Mouse (Mus musculus) ES-E14 (cell line): ENCODE data around the gene Muc13. TPM values are rescaled to one million over a fixed set of nuclear protein-coding genes. Genes with fewer than 3 reads are reported as not detected.

ENCODE experiments used
- DNase-seq: peaks from one replicate; pipeline ENCODE4 v3.0.0-alpha.2; 2013; ENCODE audit warnings: low read depth, low spot score
- H3K27ac ChIP-seq: 2 replicates; pipeline ENCODE4 v1.5.1; 2012; ENCODE audit warnings: low read depth, mild to moderate bottlenecking, low read length, moderate library complexity, mixed read lengths; ENCODE audit not compliant: poor library complexity, insufficient read depth, severe bottlenecking
- H3K36me3 ChIP-seq: 2 replicates; pipeline ENCODE4 v1.6.1; 2012; ENCODE audit warnings: mild to moderate bottlenecking, low read length, moderate library complexity, mixed read lengths; ENCODE audit not compliant: control insufficient read depth, poor library complexity, insufficient read depth, severe bottlenecking
- H3K4me1 ChIP-seq, 2 experiments: fragments of 150-350 bp in 1 of 2; sonication (generic) in 1 of 2; 2 replicates each; pipeline ENCODE4 v1.6.1; 2012; ENCODE audit warnings: low read length in 2 of 2, mild to moderate bottlenecking in 1 of 2, mixed read lengths in 1 of 2; ENCODE audit not compliant: control insufficient read depth in 2 of 2, insufficient read depth in 2 of 2, poor library complexity in 1 of 2
- H3K4me3 ChIP-seq, 2 experiments: fragments of 150-350 bp in 1 of 2; sonication (generic) in 1 of 2; 2 replicates each; pipeline ENCODE4 v1.5.1; 2012; ENCODE audit warnings: low read length in 2 of 2, low read depth in 1 of 2, mild to moderate bottlenecking in 1 of 2, mixed read lengths in 1 of 2; ENCODE audit not compliant: insufficient read depth in 1 of 2, poor library complexity in 1 of 2, severe bottlenecking in 1 of 2
- H3K9ac ChIP-seq: 2 replicates; pipeline ENCODE4 v1.6.1; 2012; ENCODE audit warnings: low read depth, mild to moderate bottlenecking, low read length, mixed read lengths; ENCODE audit not compliant: poor library complexity, insufficient read depth, severe bottlenecking
- H3K9me3 ChIP-seq: fragments of 150-350 bp; sonication (generic); 2 replicates; pipeline ENCODE4 v1.6.1; 2012; ENCODE audit warnings: low read depth, mild to moderate bottlenecking, low read length; ENCODE audit not compliant: control insufficient read depth, insufficient read depth
- CHD2 ChIP-seq: IDR thresholded peaks from 2 replicates; pipeline ENCODE4 v1.6.1; 2014; ENCODE audit warnings: mild to moderate bottlenecking, low read depth, low read length, inconsistent platforms
- HCFC1 ChIP-seq: IDR thresholded peaks from 2 replicates; pipeline ENCODE4 v1.6.1; 2012; ENCODE audit warnings: low read length, inconsistent platforms, borderline replicate concordance; ENCODE audit not compliant: insufficient read depth
- MAFK ChIP-seq: IDR thresholded peaks from 2 replicates; pipeline ENCODE4 v1.6.1; 2014; ENCODE audit warnings: mild to moderate bottlenecking, low read depth, low read length, inconsistent platforms; ENCODE audit not compliant: insufficient read depth
- ZC3H11A ChIP-seq: IDR thresholded peaks from 2 replicates; pipeline ENCODE4 v1.6.1; 2012; ENCODE audit warnings: low read depth, mild to moderate bottlenecking, inconsistent platforms, low read length, borderline replicate concordance
- ZNF384 ChIP-seq: IDR thresholded peaks from 2 replicates; pipeline ENCODE4 v1.6.1; 2012; ENCODE audit warnings: low read depth, low read length, inconsistent platforms
- in situ Hi-C, 2 experiments: fragments of 600-800 bp; cut with MboI; formaldehyde crosslinking; loops; one replicate each; pipeline ENCODE4 v1.15.1; 2025; ENCODE audit warnings: low sequenced_read_pairs in 2 of 2, inconsistent platforms in 1 of 2; ENCODE audit not compliant: unreplicated experiment in 2 of 2
- total RNA-seq: library from RNA; depleted of rRNA; stranded (reverse); fragments of 300-350 nt; gene quantifications from 2 replicates; pipeline ENCODE4 v1.2.3, GENCODE M21; 2012

The Muc13 gene
- total RNA-seq, 1 experiment, result 0.22 TPM

GRCm38 (mm10) chr16:33842081-33842880 is 48.4 kb downstream of the Muc13 start:
- Histone ChIP-seq H3K9ac (no peak overlapping the region), H3K27ac (no peak overlapping the region), H3K4me1 (peaks cover 0 to 7% of the 10 kb centered on the region in 2 experiments; a peak in 2 of 4 replicates), H3K4me3 (no peak overlapping the region), H3K36me3 (peaks cover 6% of the 10 kb centered on the region), H3K9me3 (peaks cover 16% of the 10 kb centered on the region)
- TF ChIP-seq HCFC1 (no peak), CHD2 (no peak), ZNF384 (no peak), ZC3H11A (no peak), MAFK (no peak)
- DNase-seq, result no peak
- in situ Hi-C loops, result no loop called here

- peak; percentile 68 for DNase-seq
- no peak overlapping the region for H3K9ac ChIP-seq
- peaks cover 16% of the 10 kb centered on the region for H3K9me3 ChIP-seq
- H3K4me3 ChIP-seq, result no peak overlapping the region
- in situ Hi-C loops, result no loop called here
- peaks cover 0 to 6% of the 10 kb centered on the region in 2 experiments; a peak in 2 of 4 replicates for H3K4me1 ChIP-seq
- peak; percentile 40; the same call in 1 of the 2 replicates for TF ChIP-seq MAFK
- no peak for TF ChIP-seq ZC3H11A
- no peak for TF ChIP-seq HCFC1
- peak; percentile 61; the same call in 1 of the 2 replicates for TF ChIP-seq ZNF384
- 0 out of 2 replicates have a peak, but pooled peaks have one; percentile 34 for TF ChIP-seq CHD2
- H3K36me3 ChIP-seq, result peaks cover 6% of the 10 kb centered on the region
- H3K27ac ChIP-seq, result peak overlapping the region; percentile 96
Observed at GRCm38 (mm10) chr16:33844150-33844611, 50.3 kb downstream of the Muc13 start.

- H3K4me1 ChIP-seq, result peaks cover 0 to 6% of the 10 kb centered on the region in 2 experiments; a peak in 2 of 4 replicates
- H3K9me3 ChIP-seq, result peaks cover 16% of the 10 kb centered on the region
- peak overlapping the region; percentile 89 for H3K27ac ChIP-seq
- no peak overlapping the region for H3K9ac ChIP-seq
- DNase-seq, result no peak
- TF ChIP-seq MAFK (no peak), ZC3H11A (no peak), ZNF384 (no peak), HCFC1 (no peak), CHD2 (no peak)
- no peak overlapping the region for H3K4me3 ChIP-seq
- peaks cover 6% of the 10 kb centered on the region for H3K36me3 ChIP-seq
- in situ Hi-C loops, result no loop called here
Observed at GRCm38 (mm10) chr16:33844866-33845265, 51.0 kb downstream of the Muc13 start.

GRCm38 (mm10) chr16:33853271-33853670 is 59.4 kb downstream of the Muc13 start:
- DNase-seq, result no peak
- H3K4me3 ChIP-seq, result no peak overlapping the region
- no peak overlapping the region for H3K27ac ChIP-seq
- H3K9ac ChIP-seq, result no peak overlapping the region
- peaks cover 3% of the 10 kb centered on the region; the same call in 1 of the 2 replicates for H3K36me3 ChIP-seq
- peaks cover 5% of the 10 kb centered on the region; the same call in 1 of the 2 replicates for H3K9me3 ChIP-seq
- peaks cover 0 to 4% of the 10 kb centered on the region in 2 experiments; a peak in 1 of 4 replicates for H3K4me1 ChIP-seq
- in situ Hi-C loops, result no loop called here
- TF ChIP-seq ZC3H11A, result no peak
- TF ChIP-seq CHD2, result no peak
- no peak for TF ChIP-seq HCFC1
